Mouse (Mus musculus) T-helper 17 cell (primary cell): ENCODE measurements around the gene Olfr1451.
"Not testable (repeated sequence)": the region's sequence is repeated elsewhere in the genome, so short reads cannot be mapped to it uniquely, and the experiment has no call there.

Experiments used
- in situ Hi-C, 2 experiments: fragments of 300-600 bp; cut with MboI, MseI; formaldehyde crosslinking; loops; 1 replicate in 1 of 2; 2 replicates in 1 of 2; pipeline ENCODE4 v1.15.1; 2025; ENCODE audit warnings: high pct_unique_total_duplicates in 2 of 2

The Olfr1451 gene

DNA sequence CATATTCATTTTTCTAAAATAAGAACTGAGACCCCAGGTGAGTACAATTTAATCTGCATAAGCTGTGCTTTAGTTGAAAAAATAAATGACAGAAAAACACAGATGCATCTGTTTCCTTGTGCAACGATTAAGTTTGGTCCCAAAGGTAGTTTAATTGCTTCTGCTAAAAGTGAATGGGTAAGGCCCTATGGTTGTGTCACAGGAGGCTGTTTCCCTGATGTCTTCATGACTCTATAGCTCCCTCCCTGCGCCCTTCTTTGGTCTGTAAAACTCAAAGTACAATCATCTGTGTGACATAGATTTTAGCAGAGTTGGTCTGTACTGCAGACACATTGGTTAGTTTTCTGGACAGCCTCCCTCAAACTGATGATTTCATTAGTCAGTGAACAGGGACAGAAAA, at the start of gene Olfr1451:
Gene Olfr1451 (plus strand): TSS at position 301 of the 400 bp plus-strand sequence.
- in situ Hi-C loops: no loop called here

DNA sequence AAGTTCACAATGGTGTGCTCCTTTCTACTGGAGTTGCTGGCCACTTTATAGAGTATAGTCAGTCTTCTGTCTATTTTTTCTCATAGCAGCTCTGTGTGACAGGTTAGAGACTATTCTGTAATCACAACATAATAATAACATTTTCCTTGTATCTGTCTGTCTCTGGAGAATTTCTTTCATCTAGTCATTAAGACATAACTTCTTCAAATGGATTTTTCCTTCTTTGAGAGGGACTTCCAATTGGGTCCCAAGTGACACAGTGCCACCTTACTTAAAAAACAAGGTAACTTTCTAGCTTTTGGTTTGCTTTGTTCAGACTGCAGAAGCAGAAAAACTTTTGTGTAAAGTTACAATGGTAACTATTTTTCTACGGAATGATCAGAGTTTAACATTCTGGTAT, 44.9 kb upstream of the Olfr1451 start, which contains the start of gene Olfr1450:
Gene Olfr1450 (plus strand): TSS at position 301 of the 400 bp plus-strand sequence.
- in situ Hi-C loops: no loop called here

DNA sequence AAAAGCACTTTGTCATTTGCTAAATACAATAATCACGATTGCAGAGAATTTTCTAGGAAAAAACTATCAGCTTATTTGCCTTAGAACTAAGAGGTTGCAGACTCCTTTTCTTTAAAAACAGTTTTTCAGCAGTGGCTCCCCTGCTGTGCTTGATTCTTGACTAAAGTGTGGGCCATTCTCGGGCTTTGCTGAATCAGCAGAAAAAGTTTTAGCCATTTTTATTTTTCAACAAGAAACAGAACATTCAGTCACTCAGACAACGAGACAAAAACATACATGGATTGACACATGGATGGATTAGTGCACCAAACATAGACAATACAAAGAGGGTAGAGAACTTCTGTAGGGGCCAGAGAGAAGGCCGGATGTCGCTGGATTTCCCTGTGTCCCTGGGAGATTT, 24.7 kb upstream of the Olfr1451 start:
- in situ Hi-C loops: not testable (repeated sequence)

DNA sequence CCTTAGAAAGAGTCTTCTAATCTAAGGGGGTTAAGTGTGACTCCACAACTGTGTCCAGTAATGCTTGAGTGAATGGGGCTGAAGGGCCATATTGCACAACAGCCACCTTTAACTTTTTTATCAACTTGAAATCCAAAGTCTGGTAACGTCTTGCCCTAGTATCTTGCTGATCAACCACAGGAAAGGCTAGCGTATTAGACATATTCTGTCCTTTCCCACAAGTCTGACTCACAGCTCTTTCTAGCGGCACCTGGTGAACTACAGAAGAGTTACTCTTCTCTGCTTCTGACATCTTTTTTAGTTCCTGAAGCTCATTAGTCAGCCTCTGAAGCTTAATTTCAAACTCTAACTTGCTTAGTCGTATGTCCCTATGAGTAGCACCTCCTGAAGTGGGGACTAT, 2.5 kb upstream of the Olfr1451 start:
- in situ Hi-C loops: not testable (repeated sequence)

DNA sequence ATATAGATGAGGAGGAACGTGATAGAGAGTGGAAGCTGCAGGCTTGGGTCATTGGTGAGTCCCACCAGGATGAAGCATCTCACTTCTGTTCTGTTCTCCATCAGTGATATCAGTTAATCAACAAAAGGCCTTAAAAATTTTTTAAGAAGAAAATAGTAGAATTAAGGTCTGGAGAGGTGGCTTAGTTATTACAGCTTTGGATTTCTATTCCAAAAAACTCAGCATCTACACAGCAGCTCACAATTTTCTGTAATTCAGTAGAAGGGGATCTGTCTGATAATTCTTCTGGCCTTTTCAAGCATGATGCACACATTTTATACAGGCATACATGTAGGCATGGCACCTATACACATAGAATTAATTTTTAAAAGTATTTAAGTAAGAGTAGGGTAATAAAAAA, 33.4 kb downstream of the Olfr1451 start, which contains the start of gene Olfr1453:
Gene Olfr1453 (minus strand): TSS at position 101 of the 400 bp plus-strand sequence.
- in situ Hi-C loops: no loop called here
